Mouse (Mus musculus) retina, postnatal 1 day (tissue): Measurements from ENCODE around the gene Iqcf6.

Experiments used
- DNase-seq: peaks from one replicate; pipeline ENCODE4 v3.0.0-alpha.2; 2012

Iqcf6 gene

GRCm38 (mm10) chr9:106659441-106659840 lies 33.1 kb downstream of the Iqcf6 start:
- peak; percentile 35 for DNase-seq

GRCm38 (mm10) chr9:106659935-106660334 lies 33.6 kb downstream of the Iqcf6 start:
- no peak for DNase-seq

- no peak for DNase-seq
These were observed 36.8 kb downstream of the Iqcf6 start for GRCm38 (mm10) chr9:106663200-106663599.

GRCm38 (mm10) chr9:106664433-106664832 lies 38.1 kb downstream of the Iqcf6 start:
- DNase-seq, result peak; percentile 46

- DNase-seq, result no peak
These were observed 38.5 kb downstream of the Iqcf6 start for GRCm38 (mm10) chr9:106664856-106665255.

GRCm38 (mm10) chr9:106673860-106674259 lies 47.5 kb downstream of the Iqcf6 start:
- DNase-seq, result no peak

GRCm38 (mm10) chr9:106675480-106675879 lies 49.1 kb downstream of the Iqcf6 start:
- DNase-seq, result peak; percentile 90

GRCm38 (mm10) chr9:106675965-106676364 lies 49.6 kb downstream of the Iqcf6 start:
- DNase-seq, result no peak

- peak; percentile 59 for DNase-seq
These were observed 50.2 kb downstream of the Iqcf6 start for GRCm38 (mm10) chr9:106676571-106676970.
